In the genomic region with DNA sequence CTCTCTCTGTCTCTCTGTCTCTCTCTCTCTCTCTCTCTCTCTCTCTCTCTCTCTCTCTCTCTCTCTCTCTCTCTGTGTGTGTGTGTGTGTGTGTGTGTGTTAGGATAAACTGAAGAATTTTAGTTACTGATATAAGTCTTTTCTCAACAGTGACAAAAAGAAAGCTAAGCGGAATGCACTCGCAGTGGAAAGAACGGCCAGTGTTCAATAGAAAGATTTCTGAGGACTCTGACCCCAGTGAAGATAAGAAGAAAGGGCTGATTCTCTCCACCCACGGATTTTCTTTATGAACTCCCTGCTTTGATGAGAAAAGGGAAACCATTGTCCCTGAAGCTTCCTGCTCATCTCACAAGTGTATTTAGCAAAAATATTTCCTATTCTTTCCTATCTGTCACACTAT, we compare ENCODE assay signal across 29 mouse cellular contexts. TPM values are rescaled to one million over a fixed set of nuclear protein-coding genes. Genes with fewer than 3 reads are reported as not detected.
DNase-seq lines count a peak whose midpoint lies in the region; ATAC-seq and TF ChIP-seq lines count a peak whose summit lies in the region.
"Had no signal": no experiment of that assay in that cellular context is flagged by ENCODE, and none has a peak within 500 bp of the region (broad histone marks: within the 10 kb centered on the region; RNA-seq: fewer than 3 reads in every experiment).

No protein-coding gene starts in this region.

- WGBS in intestine, embryonic 16.5 days: 31% methylated on average over 4 of the region's 4 CpGs

- no peaks in the 10 kb centered on the region for H3K79me2 ChIP-seq in myocyte (ENCODE audit: control insufficient read depth, insufficient read depth)

- H3K4me2 ChIP-seq in intestine, embryonic 16.5 days (ENCODE audit: low read depth, low read length): peak overlapping the region; percentile 69
- no peak overlapping the region for H3K4me2 ChIP-seq in myocyte (ENCODE audit: low read depth)

- H3K4me3 ChIP-seq in megakaryocyte, embryonic 14.5 days (replicated peaks): peak overlapping the region; percentile 82
- H3K4me3 ChIP-seq in intestine, embryonic 16.5 days (ENCODE audit: low read length): no peak overlapping the region
- H3K4me3 ChIP-seq in myocyte: peak overlapping the region; percentile 15
- H3K4me3 ChIP-seq: erythroblast, embryonic 14.5 days had no signal

- peaks cover 9% of the 10 kb centered on the region for H3K36me3 ChIP-seq in megakaryocyte, embryonic 14.5 days (replicated peaks; ENCODE audit: low read length)
- H3K36me3 ChIP-seq in intestine, embryonic 16.5 days (ENCODE audit: control insufficient read depth, insufficient read depth, low read length): no peaks in the 10 kb centered on the region
- no peaks in the 10 kb centered on the region for H3K36me3 ChIP-seq in myocyte (ENCODE audit: control insufficient read depth, insufficient read depth)
- H3K36me3 ChIP-seq: embryonic facial prominence, embryonic 10.5 days; embryonic facial prominence, embryonic 12.5 days; forebrain, embryonic 10.5 days; forebrain, embryonic 12.5 days; G1E had no signal

- no peak for ATAC-seq in megakaryocyte, adult 5-6 weeks (ENCODE audit: poor library complexity, severe bottlenecking)
- ATAC-seq in intestine, embryonic 16.5 days: peak; percentile 66
- ATAC-seq: activated CD4-positive, CD25-positive, alpha-beta regulatory T cell, adult 4 months; CD4-positive, CD25-positive, alpha-beta regulatory T cell, adult 4 months; forebrain, embryonic 14.5 days; Patski had no signal

- TF ChIP-seq POLR2A in myocyte (IDR thresholded peaks at IDR 0.05; ENCODE audit: insufficient read length, low read depth): no peak

- H3K4me1 ChIP-seq in megakaryocyte, embryonic 14.5 days: peaks cover 71% of the 10 kb centered on the region
- peaks cover 9% of the 10 kb centered on the region for H3K4me1 ChIP-seq in intestine, embryonic 16.5 days (ENCODE audit: control insufficient read depth, insufficient read depth, low read length)

- H3K9me3 ChIP-seq in megakaryocyte, embryonic 14.5 days: no peaks in the 10 kb centered on the region
- H3K9me3 ChIP-seq in intestine, embryonic 16.5 days (ENCODE audit: control insufficient read depth, low read length): no peaks in the 10 kb centered on the region
- H3K9me3 ChIP-seq: embryonic facial prominence, embryonic 10.5 days; embryonic facial prominence, embryonic 12.5 days; forebrain, embryonic 10.5 days; forebrain, embryonic 12.5 days; G1E had no signal

- no peak for DNase-seq in left cerebral cortex, adult 9 months (ENCODE audit: low spot score in 2 of 2)
- DNase-seq in thymus, postnatal 4 days: no peak
- DNase-seq: adrenal gland, adult 8-10 months; adrenal gland, postnatal 14 days; adrenal gland, postnatal 36 days; B cell, adult 2 months; cerebellum, adult 11-12 months; cerebellum, adult 2 months; cerebellum, adult 9-10 months; cerebellum, postnatal 10 days; cerebellum, postnatal 25 days had no signal

- no peak overlapping the region for H3K27ac ChIP-seq in intestine, embryonic 16.5 days (ENCODE audit: low read length)
- H3K27ac ChIP-seq: embryonic facial prominence, embryonic 10.5 days; embryonic facial prominence, embryonic 12.5 days; forebrain, embryonic 10.5 days; forebrain, embryonic 12.5 days had no signal

- no peak overlapping the region for H3K9ac ChIP-seq in intestine, embryonic 16.5 days (ENCODE audit: low read depth, low read length)

- H3ac ChIP-seq in myocyte (ENCODE audit: control insufficient read depth, insufficient read length): no peak overlapping the region

- no peaks in the 10 kb centered on the region for H3K27me3 ChIP-seq in megakaryocyte, embryonic 14.5 days (replicated peaks)
- peaks cover 4% of the 10 kb centered on the region for H3K27me3 ChIP-seq in intestine, embryonic 16.5 days (replicated peaks; ENCODE audit: control insufficient read depth, insufficient read depth, low read length)
- H3K27me3 ChIP-seq in myocyte (ENCODE audit: control insufficient read depth, insufficient read depth, insufficient read length): no peaks in the 10 kb centered on the region
- H3K27me3 ChIP-seq: CH12.LX, Patski had no signal

TF ChIP-seq in myocyte, 11 proteins besides CTCF, POLR2A, EP300 and RAD21:
- TF ChIP-seq MAX (IDR thresholded peaks at IDR 0.05; ENCODE audit: low read depth) (no peak), TCF3 (IDR thresholded peaks at IDR 0.05; ENCODE audit: insufficient read length, low read depth) (no peak), CEBPB (IDR thresholded peaks at IDR 0.05; ENCODE audit: insufficient read depth, poor library complexity, severe bottlenecking) (no peak), USF1 (IDR thresholded peaks at IDR 0.05; ENCODE audit: low read depth) (no peak)

RNA-seq across cellular contexts. Expression of a gene that starts 1.1 kb away (rescaled TPM):
- polyA plus RNA-seq in megakaryocyte, embryonic 14.5 days (2012; ENCODE audit: insufficient read depth, low replicate concordance): 0.36 TPM in 1 of 2 replicates, not detected in the other
- total RNA-seq in megakaryocyte, adult 5-6 weeks (2015): not detected in 2 replicates
- total RNA-seq in megakaryocyte, adult 5-6 weeks (2017): not detected in 2 replicates
- 0.33 and 0.44 TPM in 2 replicates for polyA plus RNA-seq in intestine, embryonic 16.5 days (2015; fragmentation: Nextera tagmentation; extraction: Ambion mirVana)
- 0.06 TPM for polyA plus RNA-seq in myocyte (2012; fragmentation: generic; extraction: Trizol)
- total RNA-seq: adrenal gland, adult 18-20 months; adrenal gland, adult 8-10 months; adrenal gland, postnatal 14 days; adrenal gland, postnatal 36 days; CH12.LX; G1E had no signal
- polyA plus RNA-seq: activated CD4-positive, CD25-positive, alpha-beta regulatory T cell, adult 4 months; CD4-positive, CD25-positive, alpha-beta regulatory T cell, adult 4 months; erythroblast, embryonic 14.5 days; forebrain, embryonic 12.5 days; G1E had no signal

RNA-seq across cellular contexts. Expression of a gene that starts 8.0 kb away (rescaled TPM):
- 127 and 345 TPM in 2 replicates for polyA plus RNA-seq in megakaryocyte, embryonic 14.5 days (2012; ENCODE audit: insufficient read depth, low replicate concordance)
- total RNA-seq in megakaryocyte, adult 5-6 weeks (2015): 0.56 and 0.64 TPM in 2 replicates
- 0.26 TPM in 1 of 2 replicates, not detected in the other for total RNA-seq in megakaryocyte, adult 5-6 weeks (2017)
- polyA plus RNA-seq in intestine, embryonic 16.5 days (2015; fragmentation: Nextera tagmentation; extraction: Ambion mirVana): 1.3 and 2.5 TPM in 2 replicates
- 0.08 TPM for polyA plus RNA-seq in myocyte (2012; fragmentation: generic; extraction: Trizol)
- total RNA-seq: CH12.LX had no signal
- polyA plus RNA-seq: activated CD4-positive, CD25-positive, alpha-beta regulatory T cell, adult 4 months; CD4-positive, CD25-positive, alpha-beta regulatory T cell, adult 4 months had no signal

RNA-seq across cellular contexts. Expression of a gene that starts 11.9 kb away (rescaled TPM):
- polyA plus RNA-seq in megakaryocyte, embryonic 14.5 days (2012; ENCODE audit: insufficient read depth, low replicate concordance): 1,238 and 4,927 TPM in 2 replicates
- total RNA-seq in megakaryocyte, adult 5-6 weeks (2015): 1.5 and 6.3 TPM in 2 replicates
- total RNA-seq in megakaryocyte, adult 5-6 weeks (2017): 0.99 TPM in 1 of 2 replicates, not detected in the other
- 47.1 and 47.6 TPM in 2 replicates for polyA plus RNA-seq in intestine, embryonic 16.5 days (2015; fragmentation: Nextera tagmentation; extraction: Ambion mirVana)
- polyA plus RNA-seq in myocyte (2012; fragmentation: generic; extraction: Trizol): not detected
- total RNA-seq: CH12.LX had no signal
- polyA plus RNA-seq: activated CD4-positive, CD25-positive, alpha-beta regulatory T cell, adult 4 months; CD4-positive, CD25-positive, alpha-beta regulatory T cell, adult 4 months; Patski had no signal

RNA-seq across cellular contexts. Expression of a gene that starts 25.6 kb away (rescaled TPM):
- 13.4 and 15.8 TPM in 2 replicates for polyA plus RNA-seq in megakaryocyte, embryonic 14.5 days (2012; ENCODE audit: insufficient read depth, low replicate concordance)
- not detected in 2 replicates for total RNA-seq in megakaryocyte, adult 5-6 weeks (2015)
- not detected in 2 replicates for total RNA-seq in megakaryocyte, adult 5-6 weeks (2017)
- 0.13 TPM in 1 of 2 replicates, not detected in the other for polyA plus RNA-seq in intestine, embryonic 16.5 days (2015; fragmentation: Nextera tagmentation; extraction: Ambion mirVana)
- polyA plus RNA-seq in myocyte (2012; fragmentation: generic; extraction: Trizol): not detected
- total RNA-seq: adrenal gland, adult 18-20 months; adrenal gland, adult 8-10 months; adrenal gland, postnatal 14 days; adrenal gland, postnatal 36 days; CH12.LX had no signal
- polyA plus RNA-seq: activated CD4-positive, CD25-positive, alpha-beta regulatory T cell, adult 4 months; cerebellum, adult 2 months; cortical plate, adult 2 months; forebrain, embryonic 10.5 days; forebrain, embryonic 12.5 days; forebrain, embryonic 14.5 days; Patski had no signal

RNA-seq across cellular contexts. Expression of a gene that starts 34.0 kb away (rescaled TPM):
- not detected in 2 replicates for polyA plus RNA-seq in megakaryocyte, embryonic 14.5 days (2012; ENCODE audit: insufficient read depth, low replicate concordance)
- not detected in 2 replicates for total RNA-seq in megakaryocyte, adult 5-6 weeks (2015)
- total RNA-seq in megakaryocyte, adult 5-6 weeks (2017): not detected in 2 replicates
- 0.18 and 0.22 TPM in 2 replicates for polyA plus RNA-seq in intestine, embryonic 16.5 days (2015; fragmentation: Nextera tagmentation; extraction: Ambion mirVana)
- not detected for polyA plus RNA-seq in myocyte (2012; fragmentation: generic; extraction: Trizol)
- total RNA-seq: adrenal gland, adult 18-20 months; adrenal gland, adult 8-10 months; adrenal gland, postnatal 14 days; adrenal gland, postnatal 36 days; CH12.LX had no signal
- polyA plus RNA-seq: activated CD4-positive, CD25-positive, alpha-beta regulatory T cell, adult 4 months; CD4-positive, CD25-positive, alpha-beta regulatory T cell, adult 4 months; cerebellum, adult 2 months; cortical plate, adult 2 months; embryonic facial prominence, embryonic 10.5 days; erythroblast, embryonic 14.5 days; forebrain, embryonic 10.5 days; forebrain, embryonic 12.5 days; forebrain, embryonic 14.5 days; forebrain, embryonic 16.5 days; G1E had no signal

Comparison
In these comparisons a context has a peak if more than half of its experiments do, and no peak if none do; other contexts are left out.
1. RNA of a gene that starts 8.0 kb away (polyA plus RNA-seq): 127 to 345 TPM in megakaryocyte, embryonic 14.5 days; 1.3 to 2.5 TPM in intestine, embryonic 16.5 days and 0.08 TPM in myocyte (single experiment); every median in the first group is over 10 times any median in the second.
2. RNA of a gene that starts 11.9 kb away (polyA plus RNA-seq): 1,238 to 4,927 TPM in megakaryocyte, embryonic 14.5 days; 47.1 to 47.6 TPM in intestine, embryonic 16.5 days and not detected in myocyte (single experiment); every median in the first group is over 10 times any median in the second.